Mouse (Mus musculus) midbrain, postnatal 0 days (tissue): Measurements from ENCODE around the gene Tor2a. TPM values are rescaled to one million over a fixed set of nuclear protein-coding genes. Genes with fewer than 3 reads are reported as not detected.

ENCODE experiments used
- ATAC-seq: fragments of 200-750 bp; cut with Nextera tagmentation; 2 replicates; pipeline ENCODE4 v1.8.0; 2017; ENCODE audit warnings: moderate number of reproducible peaks, mild to moderate bottlenecking, moderate TSS enrichment, moderate library complexity; ENCODE audit not compliant: low FRiP score
- DNase-seq: peaks from one replicate; pipeline ENCODE4 v3.0.0-alpha.2; 2015; ENCODE audit warnings: low spot score
- H3K27ac ChIP-seq: fragments of 300-500 bp; sonication (generic); 2 replicates; pipeline ENCODE4 v1.5.1; 2014; ENCODE audit warnings: low read depth, mild to moderate bottlenecking, low read length, mixed read lengths
- H3K27me3 ChIP-seq: fragments of 300-500 bp; sonication (generic); 2 replicates; pipeline ENCODE4 v1.6.1; 2014; ENCODE audit warnings: low read length, control low read depth, mixed read lengths; ENCODE audit not compliant: insufficient read depth
- H3K36me3 ChIP-seq: fragments of 300-500 bp; sonication (generic); 2 replicates; pipeline ENCODE4 v1.6.1; 2014; ENCODE audit warnings: low read length, control low read depth, mixed read lengths; ENCODE audit not compliant: insufficient read depth
- H3K4me1 ChIP-seq: fragments of 300-500 bp; sonication (generic); 2 replicates; pipeline ENCODE4 v1.6.1; 2014; ENCODE audit warnings: mild to moderate bottlenecking, control low read depth, antibody characterized with exemption, low read length, mixed read lengths; ENCODE audit not compliant: insufficient read depth
- H3K4me2 ChIP-seq: fragments of 300-500 bp; sonication (generic); 2 replicates; pipeline ENCODE4 v1.6.1; 2014; ENCODE audit warnings: low read depth, mild to moderate bottlenecking, low read length, mixed read lengths; ENCODE audit not compliant: poor library complexity, severe bottlenecking
- H3K4me3 ChIP-seq: fragments of 300-500 bp; sonication (generic); 2 replicates; pipeline ENCODE4 v1.5.1; 2014; ENCODE audit warnings: low read depth, mild to moderate bottlenecking, low read length, moderate library complexity
- H3K9ac ChIP-seq: fragments of 300-500 bp; sonication (generic); replicated peaks from 2 replicates; pipeline ENCODE4 v1.6.1; 2014; ENCODE audit warnings: mild to moderate bottlenecking, low read length, moderate library complexity, mixed read lengths; ENCODE audit not compliant: poor library complexity, severe bottlenecking
- H3K9me3 ChIP-seq: fragments of 300-500 bp; sonication (generic); 2 replicates; pipeline ENCODE4 v1.6.1; 2016; ENCODE audit warnings: low read length, control low read depth
- CTCF ChIP-seq: IDR thresholded peaks from 2 replicates; pipeline ENCODE4 v1.5.1; 2016; ENCODE audit warnings: antibody characterized with exemption, mild to moderate bottlenecking
- WGBS: fragments of 180-500 bp; shearing (Covaris S2); extraction: QIAGEN DNeasy Blood & Tissue Kit; methylation state at CpG from one replicate; pipeline ENCODE4 v1.1.7; 2014; 5-methylcytosine and 5-hydroxymethylcytosine counted together
- polyA plus RNA-seq: library from polyadenylated mRNA; unstranded; fragments of >200 nt; fragmentation: Nextera tagmentation; extraction: Ambion mirVana; gene quantifications from 2 replicates; pipeline ENCODE4 v1.2.1, GENCODE M21; 2015
- total RNA-seq: library from RNA; depleted of rRNA; stranded (reverse); fragments of >200 nt; gene quantifications from 2 replicates; pipeline ENCODE4 v1.2.3, GENCODE M21; 2014

Tor2a gene
- total and polyA plus RNA-seq, 2 experiments from 2014 or later: 42.0 to 72.8 TPM

DNA sequence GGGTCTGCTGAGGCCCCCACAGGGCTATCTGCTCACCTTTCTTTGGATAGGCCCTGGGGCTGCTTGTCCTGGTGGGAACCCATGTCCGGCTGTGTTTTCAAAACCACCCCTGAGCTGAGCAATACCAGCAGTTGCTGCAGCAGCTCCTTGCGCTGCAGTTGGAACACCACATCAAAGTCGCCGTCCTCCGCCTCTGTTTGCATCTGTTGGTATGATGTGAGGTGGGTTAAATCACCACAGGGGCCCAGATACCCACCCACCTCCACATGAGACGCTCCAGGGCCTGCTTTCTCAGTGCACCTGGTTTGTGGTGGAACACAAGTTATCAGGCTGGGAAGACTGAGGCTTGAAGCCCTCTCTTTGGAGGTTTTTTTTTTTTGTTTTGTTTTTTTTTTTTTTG is 21.0 kb downstream of the Tor2a start:
- H3K4me3 ChIP-seq: no peak overlapping the region
- ATAC-seq: no peak
- no peak overlapping the region for H3K9ac ChIP-seq
- H3K27ac ChIP-seq: no peak overlapping the region
- no peaks in the 10 kb centered on the region for H3K9me3 ChIP-seq
- H3K4me1 ChIP-seq: peaks cover 11% of the 10 kb centered on the region
- DNase-seq: no peak
- H3K27me3 ChIP-seq: no peaks in the 10 kb centered on the region
- whole genome bisulfite sequencing: 91% methylated on average over 6 of the region's 6 CpGs
- H3K4me2 ChIP-seq: no peak overlapping the region
- no peaks in the 10 kb centered on the region for H3K36me3 ChIP-seq
- no peak for TF ChIP-seq CTCF

- H3K4me3 ChIP-seq: no peak overlapping the region
- 14% methylated on average over 8 of the region's 8 CpGs for WGBS
- TF ChIP-seq CTCF: peak; percentile 72
These were observed 22.1 kb downstream of the Tor2a start for GRCm38 (mm10) chr2:32779131-32779530.

GRCm38 (mm10) chr2:32779714-32780113 is 22.7 kb downstream of the Tor2a start:
- 91% methylated on average over 6 of the region's 6 CpGs for WGBS
- TF ChIP-seq CTCF: no peak
- H3K4me3 ChIP-seq: no peak overlapping the region
- no peaks in the 10 kb centered on the region for H3K9me3 ChIP-seq
- no peak overlapping the region for H3K4me2 ChIP-seq
- H3K4me1 ChIP-seq: peaks cover 10% of the 10 kb centered on the region
- no peaks in the 10 kb centered on the region for H3K27me3 ChIP-seq
- H3K36me3 ChIP-seq: no peaks in the 10 kb centered on the region
- no peak overlapping the region for H3K27ac ChIP-seq
- ATAC-seq: no peak
- no peak for DNase-seq
- no peak overlapping the region for H3K9ac ChIP-seq

More at GRCm38 (mm10) chr2:32779131-32779530, 22.1 kb downstream of the Tor2a start:
- Histone ChIP-seq H3K4me1 (peaks cover 11% of the 10 kb centered on the region), H3K9ac (no peak overlapping the region), H3K4me2 (no peak overlapping the region), H3K27me3 (no peaks in the 10 kb centered on the region), H3K27ac (no peak overlapping the region), H3K36me3 (no peaks in the 10 kb centered on the region), H3K9me3 (no peaks in the 10 kb centered on the region)
- DNase-seq (peak; percentile 55), ATAC-seq (no peak)

GRCm38 (mm10) chr2:32781710-32782109 is 24.7 kb downstream of the Tor2a start:
- no peak overlapping the region for H3K4me3 ChIP-seq
- TF ChIP-seq CTCF: no peak
- no peak overlapping the region for H3K4me2 ChIP-seq
- DNase-seq (no peak), ATAC-seq (no peak)
- no peaks in the 10 kb centered on the region for H3K27me3 ChIP-seq
- H3K27ac ChIP-seq: no peak overlapping the region
- no peaks in the 10 kb centered on the region for H3K36me3 ChIP-seq
- no peaks in the 10 kb centered on the region for H3K9me3 ChIP-seq
- H3K4me1 ChIP-seq: no peaks in the 10 kb centered on the region
- 81% methylated on average over 6 of the region's 6 CpGs for WGBS
- H3K9ac ChIP-seq: no peak overlapping the region

DNA sequence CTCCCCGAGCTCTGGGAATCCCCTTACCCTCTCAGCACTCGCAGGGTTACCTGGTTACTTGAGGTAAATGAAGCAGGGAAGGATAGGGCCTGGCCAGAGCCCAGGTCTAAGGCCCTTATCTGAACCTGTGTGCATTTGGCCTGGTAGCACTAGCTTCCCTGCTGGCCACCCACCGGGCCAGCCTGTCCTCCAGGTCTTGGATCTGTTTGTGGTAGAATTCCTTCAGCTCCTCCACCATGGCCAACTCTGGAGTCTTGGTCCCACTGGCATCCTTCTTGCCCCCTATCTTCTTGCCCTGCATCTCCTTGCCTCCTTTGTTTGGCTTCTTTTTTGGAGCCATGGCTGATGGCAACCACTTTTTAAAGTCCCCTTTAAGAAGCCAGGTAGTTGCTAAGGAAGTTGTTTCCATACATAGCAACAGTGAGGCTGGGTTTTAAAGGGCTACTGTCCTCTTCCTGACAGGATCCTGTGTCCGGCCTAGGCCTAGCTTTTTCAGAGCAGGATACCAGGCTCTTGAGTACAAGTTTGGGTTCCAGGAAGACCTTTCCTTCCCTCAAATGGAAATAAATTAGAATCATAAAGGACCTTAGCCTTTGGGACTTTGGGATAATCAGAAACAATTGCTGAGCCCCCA is 27.1 kb downstream of the Tor2a start, which contains the start of gene Cfap157:
Cfap157 (minus strand) TSS at position 381 of the 634 bp plus-strand sequence.
- H3K4me1 ChIP-seq: no peaks in the 10 kb centered on the region
- H3K9ac ChIP-seq: no peak within 1 kb of the TSS
- no peak for ATAC-seq
- WGBS: 61% methylated on average over 4 of the region's 4 CpGs
- H3K36me3 ChIP-seq: peaks cover 5% of the 10 kb centered on the region; the same call in 1 of the 2 replicates
- H3K4me3 ChIP-seq: peak within 1 kb of the TSS; percentile 6; the same call in 1 of the 2 replicates
- peak within 1 kb of the TSS; percentile 31 for H3K4me2 ChIP-seq
- H3K27ac ChIP-seq: peak within 1 kb of the TSS; percentile 52
- no peaks in the 10 kb centered on the region for H3K27me3 ChIP-seq
- TF ChIP-seq CTCF: no peak
- peak; percentile 71 for DNase-seq
- H3K9me3 ChIP-seq: no peaks in the 10 kb centered on the region

GRCm38 (mm10) chr2:32787176-32787575 is 30.1 kb downstream of the Tor2a start:
- Histone ChIP-seq H3K27me3 (no peaks in the 10 kb centered on the region), H3K9ac (no peak overlapping the region), H3K4me2 (no peak overlapping the region), H3K27ac (no peak overlapping the region), H3K9me3 (no peaks in the 10 kb centered on the region), H3K4me1 (no peaks in the 10 kb centered on the region), H3K4me3 (no peak overlapping the region), H3K36me3 (peaks cover 28% of the 10 kb centered on the region)
- peak; percentile 66 for TF ChIP-seq CTCF
- DNase-seq (peak; percentile 64), ATAC-seq (no peak)
- WGBS: 67% methylated on average over 6 of the region's 6 CpGs
